Mouse (Mus musculus) kidney, adult 2 months (tissue): ENCODE data around the gene Rbfox3.

ENCODE experiments used
- CTCF ChIP-seq: fragments of 200-500 bp; conservative IDR thresholded peaks from 2 replicates; pipeline ENCODE4 v1.5.1; 2011; ENCODE audit warnings: low read depth, mild to moderate bottlenecking, control low read depth, low read length, moderate library complexity, mixed read lengths; ENCODE audit not compliant: insufficient read depth, insufficient read length
- POLR2A ChIP-seq: fragments of 200-500 bp; IDR thresholded peaks from one replicate; pipeline ENCODE4 v1.6.1; 2011; ENCODE audit warnings: low read depth, low read length, control low read depth

DNA sequence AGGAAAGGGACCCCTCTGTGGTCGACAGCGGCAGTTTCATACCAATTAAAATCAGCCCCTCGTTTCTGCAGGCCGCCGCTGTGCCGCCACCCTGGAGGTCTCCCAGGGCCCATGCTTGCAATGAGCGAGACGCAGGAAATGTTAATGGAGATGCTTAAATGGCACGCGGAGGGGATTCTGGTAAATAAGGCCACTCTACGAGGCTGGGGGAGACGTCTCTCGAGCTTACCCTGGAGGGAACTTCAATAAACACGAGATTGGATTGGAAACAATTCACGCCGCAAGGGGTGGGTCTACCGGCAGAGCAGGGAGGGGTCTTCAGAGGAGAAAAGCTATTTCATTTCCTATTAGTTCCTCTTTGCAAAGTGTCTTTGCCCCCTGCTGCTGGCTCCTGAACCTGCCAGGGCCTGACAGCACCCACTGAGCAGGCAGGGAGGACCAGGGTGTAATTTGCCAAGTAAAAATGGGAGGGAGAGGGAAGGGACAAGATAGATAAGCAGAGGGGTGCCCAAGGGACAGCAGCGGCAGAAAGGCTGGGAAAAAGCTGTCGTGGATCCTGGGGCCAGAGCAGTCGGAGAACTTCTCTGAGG is 232.8 kb downstream of the Rbfox3 start:
- TF ChIP-seq CTCF (no peak), POLR2A (no peak)
